Comparison of ENCODE assay signal across 8 mouse cellular contexts in the genomic region with DNA sequence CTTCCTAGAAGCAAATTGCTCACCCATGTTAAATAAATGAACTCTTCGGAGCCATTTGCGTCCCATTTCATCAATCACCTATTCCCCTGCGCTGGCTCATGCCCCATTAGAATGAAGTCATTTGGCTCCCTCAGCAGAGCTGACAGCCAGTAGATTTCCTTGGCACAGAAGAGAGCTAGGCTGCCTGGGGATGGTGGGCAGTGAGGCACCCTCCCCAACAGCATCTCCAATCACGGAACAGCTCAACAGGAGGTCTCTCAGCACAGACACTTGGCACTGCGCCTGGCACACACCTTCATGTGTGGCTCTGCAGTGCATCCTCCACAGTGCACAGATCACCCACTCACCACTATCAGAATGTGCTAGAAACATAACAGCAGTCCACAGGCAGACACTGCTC.
DNase-seq lines count a peak whose midpoint lies in the region; TF ChIP-seq lines count a peak whose summit lies in the region.

No protein-coding gene starts in this region.

- DNase-seq in heart, adult 18-20 months: peak; percentile 6 to 10
- DNase-seq in heart, adult 8-10 months (ENCODE audit: low spot score): no peak
- DNase-seq in brain, embryonic 14.5 days (ENCODE audit: low read depth): peak; percentile 81
- DNase-seq in heart, postnatal 4 days: peak; percentile 28
- DNase-seq in left cerebral cortex, postnatal 4 days: peak; percentile 57
- peak; percentile 58 for DNase-seq in telencephalon, adult 2 months (ENCODE audit: low read depth, low spot score)
- no peak for DNase-seq in spleen, postnatal 14 days (ENCODE audit: low spot score in 2 of 2)
- no peak for DNase-seq in gastrocnemius, postnatal 36 days

- TF ChIP-seq POLR2A in brain, embryonic 14.5 days (IDR thresholded peaks at IDR 0.05; ENCODE audit: borderline replicate concordance, extremely low read depth, insufficient read depth, insufficient read length, poor library complexity, severe bottlenecking): no peak

- intact Hi-C loops in left cerebral cortex, postnatal 4 days (cut with DNase I): no loop called here
- intact Hi-C loops in gastrocnemius, postnatal 36 days (cut with DNase I): no loop called here

- no peak for TF ChIP-seq CTCF in brain, embryonic 14.5 days (IDR thresholded peaks at IDR 0.05; ENCODE audit: borderline replicate concordance, extremely low read depth, insufficient read depth, insufficient read length)

Comparison
In these comparisons a context has a peak if more than half of its experiments do, and no peak if none do; other contexts are left out.
1. DNase-seq: peak in heart, adult 18-20 months (2 of 2), brain, embryonic 14.5 days (single experiment), heart, postnatal 4 days (single experiment), left cerebral cortex, postnatal 4 days (single experiment) and telencephalon, adult 2 months (single experiment); none in heart, adult 8-10 months (single experiment), spleen, postnatal 14 days (0 of 2) and gastrocnemius, postnatal 36 days (0 of 2).